Mouse (Mus musculus): Measurements from ENCODE around the gene Ppp3ca. TPM values are rescaled to one million over a fixed set of nuclear protein-coding genes. Genes with fewer than 3 reads are reported as not detected.

Gene Ppp3ca
- total and polyA plus RNA-seq, 2 experiments from 2014 or later = 137 to 177 TPM

GRCm38 (mm10) chr3:136836319-136837193 is 166.6 kb downstream of the Ppp3ca start:
- Histone ChIP-seq H3K4me3 (ENCODE audit: low read length) (no peak overlapping the region), H3K4me2 (ENCODE audit: low read depth, low read length) (no peak overlapping the region), H3K4me1 (ENCODE audit: insufficient read depth, low read length) (peaks cover 14% of the 10 kb centered on the region), H3K36me3 (ENCODE audit: insufficient read depth, low read length) (no peaks in the 10 kb centered on the region), H3K27me3 (ENCODE audit: insufficient read depth, low read length) (no peaks in the 10 kb centered on the region), H3K9ac (replicated peaks; ENCODE audit: low read length) (no peak overlapping the region), H3K9me3 (ENCODE audit: low read length) (no peaks in the 10 kb centered on the region), H3K27ac (peak overlapping the region; percentile 4; the same call in 1 of the 2 replicates)
- DNase-seq (ENCODE audit: low spot score) (no peak), ATAC-seq (no peak)
- 57% methylated on average over 17 of the region's 17 CpGs for WGBS
- TF ChIP-seq CTCF (IDR thresholded peaks at IDR 0.05; ENCODE audit: low read depth) = no peak

- Histone ChIP-seq H3K36me3 (ENCODE audit: insufficient read depth, low read length) (no peaks in the 10 kb centered on the region), H3K4me2 (ENCODE audit: low read depth, low read length) (no peak overlapping the region), H3K9ac (replicated peaks; ENCODE audit: low read length) (no peak overlapping the region), H3K4me3 (ENCODE audit: low read length) (no peak overlapping the region), H3K4me1 (ENCODE audit: insufficient read depth, low read length) (peaks cover 16% of the 10 kb centered on the region), H3K27ac (no peak overlapping the region), H3K27me3 (ENCODE audit: insufficient read depth, low read length) (no peaks in the 10 kb centered on the region), H3K9me3 (ENCODE audit: low read length) (no peaks in the 10 kb centered on the region)
- DNase-seq (ENCODE audit: low spot score) (peak; percentile 62), ATAC-seq (no peak)
- TF ChIP-seq CTCF (IDR thresholded peaks at IDR 0.05; ENCODE audit: low read depth) = peak; percentile 65
- 98% methylated on average over 3 of the region's 3 CpGs for WGBS
Observed at GRCm38 (mm10) chr3:136837589-136837988, 167.7 kb downstream of the Ppp3ca start.

- whole genome bisulfite sequencing = 57% methylated on average over 3 of the region's 3 CpGs
- Histone ChIP-seq H3K9ac (replicated peaks; ENCODE audit: low read length) (no peak overlapping the region), H3K4me3 (ENCODE audit: low read length) (no peak overlapping the region), H3K27ac (no peak overlapping the region), H3K9me3 (ENCODE audit: low read length) (no peaks in the 10 kb centered on the region), H3K27me3 (ENCODE audit: insufficient read depth, low read length) (no peaks in the 10 kb centered on the region), H3K36me3 (ENCODE audit: insufficient read depth, low read length) (no peaks in the 10 kb centered on the region), H3K4me1 (ENCODE audit: insufficient read depth, low read length) (peaks cover 16% of the 10 kb centered on the region; the same call in 1 of the 2 replicates), H3K4me2 (ENCODE audit: low read depth, low read length) (no peak overlapping the region)
- DNase-seq (ENCODE audit: low spot score) (no peak), ATAC-seq (no peak)
- no peak for TF ChIP-seq CTCF (IDR thresholded peaks at IDR 0.05; ENCODE audit: low read depth)
Observed at GRCm38 (mm10) chr3:136841282-136841681, 171.4 kb downstream of the Ppp3ca start.

- no peaks in the 10 kb centered on the region for H3K27me3 ChIP-seq (ENCODE audit: insufficient read depth, low read length)
- DNase-seq (ENCODE audit: low spot score) (peak; percentile 72), ATAC-seq (peak; percentile 70)
- peaks cover 14% of the 10 kb centered on the region; the same call in 1 of the 2 replicates for H3K4me1 ChIP-seq (ENCODE audit: insufficient read depth, low read length)
- no peak overlapping the region for H3K9ac ChIP-seq (replicated peaks; ENCODE audit: low read length)
- no peak for TF ChIP-seq CTCF (IDR thresholded peaks at IDR 0.05; ENCODE audit: low read depth)
- H3K9me3 ChIP-seq (ENCODE audit: low read length) = no peaks in the 10 kb centered on the region
- H3K36me3 ChIP-seq (ENCODE audit: insufficient read depth, low read length) = no peaks in the 10 kb centered on the region
- no peak overlapping the region for H3K27ac ChIP-seq
- no peak overlapping the region for H3K4me3 ChIP-seq (ENCODE audit: low read length)
- no peak overlapping the region for H3K4me2 ChIP-seq (ENCODE audit: low read depth, low read length)
- WGBS = 32% methylated on average over 1 of the region's 1 CpGs
Observed at GRCm38 (mm10) chr3:136842384-136842783, 172.5 kb downstream of the Ppp3ca start.

DNA sequence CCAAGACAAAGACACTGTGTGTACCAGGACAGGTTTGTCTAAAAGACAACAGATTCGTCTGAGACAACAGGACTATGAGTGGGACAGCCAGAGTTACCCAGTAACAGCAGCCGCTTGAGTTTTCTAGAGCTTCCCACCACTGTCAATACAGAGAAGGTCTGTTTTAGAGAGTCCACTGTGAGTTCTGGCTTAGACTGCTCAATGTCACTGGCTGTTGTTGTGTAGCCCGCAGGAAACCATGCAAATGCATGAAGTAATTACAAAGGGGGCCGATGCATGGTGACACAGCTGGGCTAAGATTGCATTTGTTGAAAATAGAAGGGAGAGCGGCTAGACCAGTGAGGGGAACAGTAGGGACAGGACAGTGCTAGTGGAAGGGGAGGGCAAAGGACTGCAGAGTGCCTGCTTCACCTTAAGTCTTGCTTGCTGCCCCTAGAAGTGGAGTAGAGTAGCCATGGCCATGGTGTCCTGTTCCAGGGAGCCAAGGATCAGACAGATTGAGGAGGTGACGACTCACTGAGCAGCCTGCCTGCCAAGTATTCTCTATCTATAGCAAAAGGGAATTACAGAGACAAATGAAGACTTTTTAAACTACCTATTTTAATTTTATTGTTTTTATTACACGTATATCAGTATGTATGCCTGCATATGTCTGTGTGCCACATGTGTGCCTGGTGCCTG is 174.0 kb downstream of the Ppp3ca start:
- Histone ChIP-seq H3K9me3 (ENCODE audit: low read length) (no peaks in the 10 kb centered on the region), H3K9ac (replicated peaks; ENCODE audit: low read length) (no peak overlapping the region), H3K27me3 (ENCODE audit: insufficient read depth, low read length) (no peaks in the 10 kb centered on the region), H3K4me2 (ENCODE audit: low read depth, low read length) (no peak overlapping the region), H3K4me3 (ENCODE audit: low read length) (no peak overlapping the region), H3K27ac (no peak overlapping the region; the same call in 1 of the 2 replicates), H3K36me3 (ENCODE audit: insufficient read depth, low read length) (no peaks in the 10 kb centered on the region), H3K4me1 (ENCODE audit: insufficient read depth, low read length) (peaks cover 14% of the 10 kb centered on the region; the same call in 1 of the 2 replicates)
- ATAC-seq (peak; percentile 72), DNase-seq (ENCODE audit: low spot score) (no peak)
- no peak for TF ChIP-seq CTCF (IDR thresholded peaks at IDR 0.05; ENCODE audit: low read depth)
- 37% methylated on average over 7 of the region's 7 CpGs for WGBS

- Histone ChIP-seq H3K27ac (no peak overlapping the region), H3K9me3 (ENCODE audit: low read length) (no peaks in the 10 kb centered on the region), H3K9ac (replicated peaks; ENCODE audit: low read length) (no peak overlapping the region), H3K4me1 (ENCODE audit: insufficient read depth, low read length) (peaks cover 4% of the 10 kb centered on the region; the same call in 1 of the 2 replicates), H3K27me3 (ENCODE audit: insufficient read depth, low read length) (no peaks in the 10 kb centered on the region), H3K36me3 (ENCODE audit: insufficient read depth, low read length) (no peaks in the 10 kb centered on the region), H3K4me3 (ENCODE audit: low read length) (no peak overlapping the region), H3K4me2 (ENCODE audit: low read depth, low read length) (no peak overlapping the region)
- TF ChIP-seq CTCF (IDR thresholded peaks at IDR 0.05; ENCODE audit: low read depth) = no peak
- 91% methylated on average over 1 of the region's 1 CpGs for WGBS
- no peak for DNase-seq (ENCODE audit: low spot score)
- no peak for ATAC-seq
Observed at GRCm38 (mm10) chr3:136849035-136849434, 179.1 kb downstream of the Ppp3ca start.
